Comparison of ENCODE assay signal across 31 mouse cellular contexts in genomic region chr11:83768976-83769375, GRCm38 (mm10). TPM values are rescaled to one million over a fixed set of nuclear protein-coding genes. Genes with fewer than 3 reads are reported as not detected.
"Had no signal": no experiment of that assay in that cellular context is flagged by ENCODE, and none has a peak within 500 bp of the region (broad histone marks: within the 10 kb centered on the region; RNA-seq: fewer than 3 reads in every experiment).

No protein-coding gene starts in this region.

- DNase-seq: cerebellum, adult 2 months; cerebellum, adult 8-10 months; cerebellum, adult 9-10 months; cerebellum, adult 9-11 months; cerebellum, postnatal 10 days; cerebellum, postnatal 14 days; cerebellum, postnatal 25 days; cerebellum, postnatal 36 days; embryo, embryonic 11 days; forebrain, postnatal 0 days; gastrocnemius, adult 2 months; gastrocnemius, postnatal 10 days; gastrocnemius, postnatal 14 days; gastrocnemius, postnatal 25 days; gastrocnemius, postnatal 36 days; heart, adult 2 months had no signal

- H3K9me3 ChIP-seq: embryonic facial prominence, embryonic 10.5 days; embryonic facial prominence, embryonic 12.5 days; embryonic facial prominence, embryonic 13.5 days; embryonic facial prominence, embryonic 15.5 days; forebrain, embryonic 10.5 days; forebrain, embryonic 12.5 days; forebrain, embryonic 13.5 days; forebrain, embryonic 15.5 days had no signal

- H3K4me2 ChIP-seq: embryonic facial prominence, embryonic 12.5 days; embryonic facial prominence, embryonic 13.5 days; embryonic facial prominence, embryonic 15.5 days; forebrain, embryonic 12.5 days; forebrain, embryonic 13.5 days; forebrain, embryonic 15.5 days had no signal

- H3K27me3 ChIP-seq: embryonic facial prominence, embryonic 12.5 days; embryonic facial prominence, embryonic 13.5 days; embryonic facial prominence, embryonic 15.5 days; forebrain, embryonic 12.5 days; forebrain, embryonic 13.5 days; forebrain, embryonic 15.5 days had no signal

- H3K27ac ChIP-seq: embryonic facial prominence, embryonic 10.5 days; embryonic facial prominence, embryonic 12.5 days; embryonic facial prominence, embryonic 13.5 days; embryonic facial prominence, embryonic 15.5 days; forebrain, embryonic 10.5 days; forebrain, embryonic 12.5 days; forebrain, embryonic 13.5 days; forebrain, embryonic 15.5 days; gastrocnemius, adult 2 months; heart, adult 2 months had no signal

- H3K4me1 ChIP-seq: embryonic facial prominence, embryonic 10.5 days; embryonic facial prominence, embryonic 12.5 days; embryonic facial prominence, embryonic 13.5 days; embryonic facial prominence, embryonic 15.5 days; forebrain, embryonic 10.5 days; forebrain, embryonic 12.5 days; forebrain, embryonic 13.5 days; forebrain, embryonic 15.5 days had no signal

- H3K9ac ChIP-seq: embryonic facial prominence, embryonic 12.5 days; embryonic facial prominence, embryonic 13.5 days; embryonic facial prominence, embryonic 15.5 days; forebrain, embryonic 12.5 days; forebrain, embryonic 13.5 days; forebrain, embryonic 15.5 days; forebrain, postnatal 0 days had no signal

- ATAC-seq: forebrain, embryonic 13.5 days; forebrain, embryonic 14.5 days; forebrain, embryonic 15.5 days; forebrain, embryonic 16.5 days; forebrain, postnatal 0 days had no signal

- H3K4me3 ChIP-seq: embryonic facial prominence, embryonic 10.5 days; embryonic facial prominence, embryonic 12.5 days; embryonic facial prominence, embryonic 13.5 days; embryonic facial prominence, embryonic 15.5 days; erythroblast, embryonic 14.5 days; forebrain, embryonic 10.5 days; forebrain, embryonic 12.5 days; forebrain, embryonic 13.5 days; forebrain, embryonic 15.5 days; gastrocnemius, adult 2 months; heart, adult 2 months had no signal

RNA-seq across cellular contexts. Expression of gene Wfdc21, which starts 22.2 kb away (rescaled TPM):
- total RNA-seq: forebrain, postnatal 0 days; gastrocnemius, adult 2 months; gastrocnemius, postnatal 10 days; gastrocnemius, postnatal 14 days; gastrocnemius, postnatal 36 days; heart, adult 2 months had no signal
- polyA plus RNA-seq: cortical plate, adult 2 months; embryonic facial prominence, embryonic 10.5 days; embryonic facial prominence, embryonic 11.5 days; embryonic facial prominence, embryonic 12.5 days; embryonic facial prominence, embryonic 13.5 days; erythroblast, embryonic 14.5 days; forebrain, embryonic 10.5 days; forebrain, embryonic 11.5 days; forebrain, embryonic 12.5 days; forebrain, embryonic 13.5 days; forebrain, embryonic 14.5 days; forebrain, embryonic 15.5 days; forebrain, embryonic 16.5 days; forebrain, postnatal 0 days; frontal cortex, adult 2 months had no signal
